Mouse (Mus musculus) adrenal gland, adult 2 months (tissue): ENCODE data around the gene Csrp1. TPM values are rescaled to one million over a fixed set of nuclear protein-coding genes. Genes with fewer than 3 reads are reported as not detected.

ENCODE experiments used
- DNase-seq: peaks from one replicate; pipeline ENCODE4 v3.0.0; 2021
- long read RNA-seq: library from polyadenylated mRNA; stranded (forward); transcript quantifications from one replicate; pipeline ENCODE4 v2.0.0, GENCODE M21; 2021
- polyA plus RNA-seq: library from polyadenylated mRNA; depleted of rRNA; stranded (reverse); fragments of >200 nt; gene quantifications from 2 replicates; pipeline ENCODE4 v1.2.3, GENCODE M21; 2012; rRNA removed
- total RNA-seq, 2 experiments: library from RNA; stranded (reverse); gene quantifications; 2 replicates each; pipeline ENCODE4 v1.2.3; 2021

The Csrp1 gene
- total RNA-seq, result 100 to 1,000 TPM in 1 of 2 experiments, 10 to 100 TPM in 1; 68.0 to 133 TPM
- polyA plus RNA-seq, result 65.7 and 70.2 TPM in 2 replicates
- long read RNA-seq, transcript Csrp1-201 (6 exons, 1,823 nt), result major isoform, 83 of 98 reads
- long read RNA-seq, partial matches to known transcripts, result 12 of 98 reads
- long read RNA-seq, other reads (novel, unspliced or antisense), result 3 of 98 reads

DNA sequence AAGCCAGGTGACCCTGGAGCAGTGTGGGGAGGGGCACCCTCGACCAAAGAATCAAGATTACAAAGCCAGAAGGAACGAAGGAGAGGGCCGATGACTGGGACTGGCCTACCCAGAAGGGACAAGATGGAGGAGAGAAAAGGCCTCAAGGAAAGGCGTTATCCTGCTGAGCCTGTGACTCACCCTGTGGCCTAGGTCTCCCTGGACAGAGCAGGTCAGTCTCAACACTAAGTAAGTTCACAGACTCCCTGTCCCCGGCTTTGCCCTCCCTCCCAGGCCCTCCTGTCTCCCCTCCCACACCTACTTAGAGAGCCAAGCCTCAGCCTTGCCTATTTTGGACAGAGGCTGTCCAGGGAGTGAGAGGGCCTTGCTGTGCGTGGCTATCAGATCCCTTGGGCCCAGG, at the start of gene Csrp1:
Gene Csrp1, plus strand, starts transcription at position 79 of the 400 bp plus-strand sequence.
- no peak for DNase-seq

DNA sequence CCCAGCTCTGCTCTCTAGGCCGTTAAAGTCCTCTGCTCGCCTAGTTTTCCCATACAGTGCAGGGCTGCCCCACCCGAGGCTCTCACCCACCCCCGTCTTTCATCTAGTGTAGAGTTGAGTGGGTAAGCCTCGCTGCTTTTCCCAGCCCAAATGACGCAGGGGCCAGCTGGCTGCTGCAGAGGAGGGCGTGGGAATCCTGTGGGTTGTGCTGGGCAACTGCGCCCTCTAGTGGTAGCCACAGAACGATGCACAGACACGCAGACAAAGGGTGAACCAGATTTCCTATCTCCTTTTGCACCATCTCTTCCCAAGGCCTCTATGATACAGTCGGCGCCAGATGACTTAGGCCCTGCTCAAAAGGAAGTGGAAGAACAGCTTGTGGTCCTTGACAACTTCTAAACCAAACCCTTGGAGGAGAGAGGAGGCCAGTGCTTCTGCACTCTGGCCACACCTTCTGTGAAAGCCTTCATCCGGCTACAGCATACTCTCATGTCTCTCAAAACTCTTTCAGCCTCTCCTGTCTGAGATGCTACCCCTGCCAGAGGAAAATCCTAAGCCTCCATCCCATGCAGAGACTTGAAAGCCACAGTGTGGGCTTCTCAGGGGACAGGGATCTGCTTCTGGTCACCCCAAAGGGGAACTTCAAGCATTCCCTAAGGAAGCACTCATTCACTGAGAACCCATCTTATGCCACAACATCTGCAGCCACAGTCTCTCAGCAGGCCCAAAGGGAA, 49.3 kb upstream of the Csrp1 start:
- DNase-seq, result peak; percentile 90

DNA sequence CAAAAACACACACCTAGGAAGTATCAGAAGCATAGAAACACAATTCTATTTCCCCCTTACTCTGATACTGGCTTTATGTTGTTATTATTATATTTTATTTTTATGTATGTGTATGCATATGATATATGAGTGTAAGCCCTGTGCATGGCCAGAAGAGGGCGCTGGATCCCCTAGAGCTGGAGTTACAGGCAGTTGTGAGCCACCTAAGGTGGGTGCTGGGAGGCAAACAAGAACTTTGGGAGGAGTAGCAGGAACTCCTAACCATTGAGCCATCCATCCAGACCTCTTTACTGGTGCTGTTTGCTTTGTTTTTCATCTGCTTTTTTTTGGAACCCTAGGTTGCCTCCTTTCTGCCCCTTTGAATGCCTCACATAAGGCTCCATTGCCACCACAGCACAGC, 48.5 kb upstream of the Csrp1 start:
- no peak for DNase-seq

- DNase-seq, result no peak
Measured at GRCm38 (mm10) chr1:135671956-135672355, 47.9 kb upstream of the Csrp1 start.

GRCm38 (mm10) chr1:135672374-135672773, 47.5 kb upstream of the Csrp1 start:
- DNase-seq, result no peak

GRCm38 (mm10) chr1:135673423-135673822, 46.4 kb upstream of the Csrp1 start:
- no peak for DNase-seq

- no peak for DNase-seq
Measured at GRCm38 (mm10) chr1:135675449-135676129, 44.3 kb upstream of the Csrp1 start.

- no peak for DNase-seq
Measured at GRCm38 (mm10) chr1:135676247-135676646, 43.6 kb upstream of the Csrp1 start.

DNA sequence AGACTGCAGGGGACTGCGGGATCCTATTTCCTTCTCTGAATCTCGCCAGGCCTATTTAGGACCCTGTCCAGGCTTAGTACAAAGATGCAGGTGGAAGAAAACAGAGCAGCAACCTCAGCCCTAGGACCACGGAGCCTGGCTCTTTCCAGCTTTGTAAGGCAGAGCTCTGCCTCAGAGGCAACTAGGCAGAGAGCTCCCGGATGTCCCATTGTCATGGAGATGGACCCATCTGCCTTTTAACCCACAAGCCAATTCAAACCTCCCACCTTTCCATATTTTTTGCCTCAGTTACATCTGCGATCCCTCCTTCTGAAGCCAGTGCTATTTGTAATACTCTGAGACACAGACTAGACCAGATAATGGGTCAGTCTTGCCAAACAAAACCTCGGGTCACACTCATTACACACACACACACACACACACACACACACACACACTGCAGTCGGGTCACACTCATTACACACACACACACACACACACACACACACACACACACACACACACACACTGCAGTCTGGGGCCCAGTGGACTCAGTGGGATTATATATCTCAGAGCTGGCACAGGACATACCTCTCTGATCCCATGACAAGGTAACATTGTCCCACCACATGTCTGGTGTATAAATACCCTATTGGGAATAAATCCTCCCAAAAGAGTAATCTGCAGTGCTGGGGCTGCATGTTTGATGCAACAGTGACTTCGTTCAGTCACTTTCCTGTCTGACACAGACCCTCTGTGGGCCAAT, 42.8 kb upstream of the Csrp1 start:
- DNase-seq, result no peak

- peak; percentile 55 for DNase-seq
Measured at GRCm38 (mm10) chr1:135678145-135678544, 41.7 kb upstream of the Csrp1 start.

- DNase-seq, result no peak
Measured at GRCm38 (mm10) chr1:135680716-135681115, 39.1 kb upstream of the Csrp1 start.

- DNase-seq, result no peak
Measured at GRCm38 (mm10) chr1:135681122-135681521, 38.7 kb upstream of the Csrp1 start.

DNA sequence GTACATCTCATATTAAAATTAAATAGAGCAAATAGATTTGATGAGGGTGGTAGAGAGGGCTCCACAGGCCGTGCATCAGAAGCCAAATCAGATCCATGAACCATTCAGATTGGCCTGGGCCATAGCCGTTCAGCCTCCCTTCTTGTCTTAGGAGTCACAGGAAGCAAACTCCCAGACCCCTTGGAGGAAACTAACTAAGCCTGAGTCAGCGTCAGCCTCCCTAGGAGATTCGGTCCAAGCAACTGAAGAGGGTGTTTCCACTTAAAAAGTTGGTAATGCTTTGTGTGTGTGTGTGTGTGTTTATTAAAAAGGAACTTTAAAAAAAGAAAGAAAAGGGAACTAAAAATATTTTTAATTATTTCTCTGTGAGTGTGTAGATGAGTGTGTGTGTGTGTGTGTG, 35.0 kb upstream of the Csrp1 start:
- DNase-seq, result no peak

GRCm38 (mm10) chr1:135685316-135685715, 34.5 kb upstream of the Csrp1 start:
- DNase-seq, result no peak

- peak; percentile 66 for DNase-seq
Measured at GRCm38 (mm10) chr1:135686792-135687510, 32.9 kb upstream of the Csrp1 start.

- DNase-seq, result peak; percentile 95
Measured at GRCm38 (mm10) chr1:135687771-135688492, 31.9 kb upstream of the Csrp1 start.

GRCm38 (mm10) chr1:135688686-135689085, 31.2 kb upstream of the Csrp1 start:
- DNase-seq, result no peak

GRCm38 (mm10) chr1:135690784-135691416, 29.0 kb upstream of the Csrp1 start:
- peak; percentile 52 for DNase-seq

DNA sequence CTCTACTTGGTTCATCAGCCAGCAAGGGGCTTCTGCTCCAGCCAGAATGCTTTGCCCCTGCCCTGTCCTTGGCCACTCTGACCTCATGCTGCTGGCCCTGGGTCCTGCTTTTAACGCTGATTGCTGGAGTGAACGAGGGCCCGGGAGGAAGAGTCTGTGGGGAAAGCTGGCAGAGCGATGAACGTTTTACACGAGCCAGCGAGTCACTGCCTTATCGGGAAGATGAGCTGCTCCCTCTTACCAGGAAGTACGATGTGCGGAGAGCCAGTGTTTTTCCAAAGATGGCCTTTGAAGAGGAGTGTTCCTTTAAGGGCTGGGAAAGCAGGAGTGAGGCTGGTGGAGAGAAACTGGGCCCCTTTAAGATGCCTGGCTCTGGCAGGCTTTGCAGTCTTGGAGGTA, 28.4 kb upstream of the Csrp1 start:
- peak; percentile 54 for DNase-seq

- peak; percentile 52 for DNase-seq
Measured at GRCm38 (mm10) chr1:135694181-135694580, 25.7 kb upstream of the Csrp1 start.

DNA sequence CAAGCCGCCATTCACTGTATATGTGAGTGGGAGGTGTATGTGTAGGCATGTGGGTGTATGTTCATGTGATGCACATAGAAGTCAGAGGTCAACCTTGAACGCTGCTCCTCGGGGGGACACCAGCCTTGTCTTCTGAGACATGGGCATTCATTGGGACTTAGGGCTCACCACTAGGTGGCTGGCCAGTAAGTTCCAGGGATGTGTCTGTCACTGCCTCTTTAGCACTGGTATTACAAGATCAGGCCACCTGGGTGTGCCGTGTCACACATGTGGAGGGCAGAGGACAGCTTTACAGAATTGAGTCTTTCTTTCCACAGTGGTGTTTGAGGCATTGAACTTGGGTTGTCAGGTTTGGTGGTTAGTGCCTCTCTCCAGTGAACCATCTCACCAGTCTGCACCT, 22.4 kb upstream of the Csrp1 start:
- no peak for DNase-seq
